In the genomic region with DNA sequence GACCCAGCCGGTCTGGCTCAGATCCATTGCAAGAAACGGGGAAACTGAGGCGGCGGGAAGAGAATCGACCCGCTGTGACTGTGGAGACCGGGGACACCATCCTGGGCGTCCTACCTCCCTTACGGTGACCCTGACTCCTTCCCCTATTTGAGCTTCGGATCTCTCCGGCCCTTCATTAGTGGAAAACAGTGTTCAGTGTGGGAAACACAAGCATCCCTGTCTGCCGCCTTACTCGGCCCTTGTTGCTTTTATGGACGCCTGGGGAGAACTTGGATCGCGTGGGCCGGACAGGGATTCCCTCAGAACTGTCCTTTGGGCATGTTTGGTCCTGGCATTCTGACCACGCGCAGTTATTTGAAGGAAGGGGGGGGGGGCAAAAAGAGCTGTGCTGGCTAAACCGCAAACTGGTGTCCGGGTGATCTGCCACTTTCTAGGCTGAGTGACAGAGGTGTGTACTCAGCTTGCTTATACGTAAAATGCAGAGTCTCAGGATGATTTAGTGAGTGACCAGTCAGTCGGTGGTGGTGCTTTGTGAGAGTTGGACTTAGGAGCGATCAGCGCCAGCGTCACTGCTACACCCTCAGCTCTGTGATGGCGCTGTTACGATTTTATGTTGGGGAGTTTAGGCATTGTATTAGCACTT, we compare ENCODE assay signal across 8 mouse cellular contexts. TPM values are rescaled to one million over a fixed set of nuclear protein-coding genes. Genes with fewer than 3 reads are reported as not detected.
A peak's percentile ranks its signal among the peaks of the same experiment; 100 is the strongest.
DNase-seq lines count a peak whose midpoint lies in the region; ATAC-seq and TF ChIP-seq lines count a peak whose summit lies in the region.

No protein-coding gene starts in this region.

- H3K9me3 ChIP-seq in heart, embryonic 12.5 days (replicated peaks): peaks cover 5% of the 10 kb centered on the region; the same call in 1 of the 2 replicates
- no peaks in the 10 kb centered on the region for H3K9me3 ChIP-seq in MEL (replicated peaks; ENCODE audit: insufficient read depth, low read length)
- no peaks in the 10 kb centered on the region for H3K9me3 ChIP-seq in forebrain, embryonic 14.5 days (replicated peaks; ENCODE audit: control insufficient read depth, low read length)
- H3K9me3 ChIP-seq in limb, embryonic 13.5 days: 0 out of 2 replicates have a peak, but pooled peaks cover 3% of the 10 kb centered on the region
- H3K9me3 ChIP-seq in neural tube, embryonic 15.5 days (replicated peaks): no peaks in the 10 kb centered on the region

- TF ChIP-seq EP300 in MEL (IDR thresholded peaks at IDR 0.05; ENCODE audit: low read depth in 1 of 2, low read length in 2 of 2): no peak

- no peak; the same call in none of the 2 replicates for ATAC-seq in heart, embryonic 12.5 days (ENCODE audit: insufficient number of reproducible peaks, low FRiP score)
- ATAC-seq in forebrain, embryonic 14.5 days: peak; percentile 54; the same call in 1 of the 2 replicates
- ATAC-seq in limb, embryonic 13.5 days (ENCODE audit: low FRiP score, low read depth): peak; percentile 29; the same call in 1 of the 2 replicates
- peak; percentile 51 for ATAC-seq in neural tube, embryonic 15.5 days (ENCODE audit: low FRiP score)

- DNase-seq in heart, postnatal 14 days: no peak
- peak; percentile 54 for DNase-seq in MEL (ENCODE audit: low read depth, low spot score)
- DNase-seq in forebrain, embryonic 14.5 days (ENCODE audit: low spot score): peak; percentile 33
- DNase-seq in ovary, postnatal 10 days (ENCODE audit: low spot score): no peak
- no peak for DNase-seq in layer of hippocampus, postnatal 36 days

- peaks cover 38% of the 10 kb centered on the region for H3K4me1 ChIP-seq in heart, embryonic 12.5 days (replicated peaks)
- H3K4me1 ChIP-seq in MEL (ENCODE audit: control insufficient read depth in 1 of 2, insufficient read depth in 2 of 2, low read length in 2 of 2): peaks cover 7 to 12% of the 10 kb centered on the region in 2 experiments; a peak in 3 of 4 replicates
- H3K4me1 ChIP-seq in forebrain, embryonic 14.5 days (ENCODE audit: control insufficient read depth, insufficient read depth, low read length): peaks cover 4% of the 10 kb centered on the region
- peaks cover 18% of the 10 kb centered on the region; the same call in 1 of the 2 replicates for H3K4me1 ChIP-seq in limb, embryonic 13.5 days
- peaks cover 31% of the 10 kb centered on the region for H3K4me1 ChIP-seq in neural tube, embryonic 15.5 days

- peak overlapping the region; percentile 67 for H3K27ac ChIP-seq in heart, embryonic 12.5 days (ENCODE audit: poor library complexity, severe bottlenecking)
- H3K27ac ChIP-seq in MEL (ENCODE audit: control insufficient read depth, low read depth, low read length): peak overlapping the region; percentile 43
- no peak overlapping the region for H3K27ac ChIP-seq in forebrain, embryonic 14.5 days (ENCODE audit: low read depth, low read length)
- peak overlapping the region; percentile 22; the same call in 1 of the 2 replicates for H3K27ac ChIP-seq in limb, embryonic 13.5 days
- peak overlapping the region; percentile 80 for H3K27ac ChIP-seq in neural tube, embryonic 15.5 days (replicated peaks)

- no peaks in the 10 kb centered on the region for H3K27me3 ChIP-seq in heart, embryonic 12.5 days (replicated peaks)
- H3K27me3 ChIP-seq in MEL (ENCODE audit: control insufficient read depth in 1 of 2, insufficient read depth in 2 of 2, low read length in 2 of 2): no peaks in the 10 kb centered on the region
- H3K27me3 ChIP-seq in forebrain, embryonic 14.5 days (replicated peaks; ENCODE audit: control insufficient read depth, insufficient read depth, low read length): no peaks in the 10 kb centered on the region
- H3K27me3 ChIP-seq in limb, embryonic 13.5 days: no peaks in the 10 kb centered on the region
- H3K27me3 ChIP-seq in neural tube, embryonic 15.5 days (replicated peaks): no peaks in the 10 kb centered on the region

- TF ChIP-seq RAD21 in MEL (IDR thresholded peaks at IDR 0.05; ENCODE audit: low read depth, low read length): no peak

- peak overlapping the region; percentile 84 for H3K9ac ChIP-seq in heart, embryonic 12.5 days
- peak overlapping the region; percentile 73 for H3K9ac ChIP-seq in MEL (ENCODE audit: control insufficient read depth, low read depth, low read length, poor library complexity, severe bottlenecking)
- peak overlapping the region; percentile 83 for H3K9ac ChIP-seq in forebrain, embryonic 14.5 days (ENCODE audit: low read length)
- peak overlapping the region; percentile 91 for H3K9ac ChIP-seq in limb, embryonic 13.5 days
- H3K9ac ChIP-seq in neural tube, embryonic 15.5 days (replicated peaks): peak overlapping the region; percentile 84

- TF ChIP-seq CTCF in MEL (IDR thresholded peaks at IDR 0.05 in 2 of 3, conservative IDR thresholded peaks at IDR 0.05 in 1 of 3; ENCODE audit: control insufficient read depth in 1 of 3, insufficient read depth in 1 of 3, low read depth in 2 of 3, low read length in 3 of 3, poor library complexity in 1 of 3, severe bottlenecking in 1 of 3): no peak

- peaks cover 13% of the 10 kb centered on the region for H3K36me3 ChIP-seq in heart, embryonic 12.5 days
- peaks cover 3 to 20% of the 10 kb centered on the region in 2 experiments for H3K36me3 ChIP-seq in MEL (ENCODE audit: control insufficient read depth in 1 of 2, insufficient read depth in 2 of 2, low read length in 2 of 2)
- peaks cover 6% of the 10 kb centered on the region for H3K36me3 ChIP-seq in forebrain, embryonic 14.5 days (ENCODE audit: control insufficient read depth, insufficient read depth, low read length)
- peaks cover 13% of the 10 kb centered on the region for H3K36me3 ChIP-seq in limb, embryonic 13.5 days
- peaks cover 14% of the 10 kb centered on the region for H3K36me3 ChIP-seq in neural tube, embryonic 15.5 days

- peak in 1 of 2 experiments; percentile 7; a peak in 2 of 4 replicates for TF ChIP-seq POLR2A in MEL (IDR thresholded peaks at IDR 0.05; ENCODE audit: control insufficient read depth in 1 of 2, insufficient read depth in 1 of 2, low read depth in 1 of 2, low read length in 2 of 2, poor library complexity in 1 of 2)

- intact Hi-C loops in heart, postnatal 14 days (cut with DNase I): no loop called here

- peaks cover 17% of the 10 kb centered on the region for H3K79me2 ChIP-seq in MEL (ENCODE audit: control insufficient read depth, insufficient read depth, low read length, poor library complexity)

- peak overlapping the region; percentile 81 for H3K4me2 ChIP-seq in heart, embryonic 12.5 days
- peak overlapping the region; percentile 84 for H3K4me2 ChIP-seq in forebrain, embryonic 14.5 days (ENCODE audit: low read length)
- peak overlapping the region; percentile 87 for H3K4me2 ChIP-seq in limb, embryonic 13.5 days (replicated peaks)
- H3K4me2 ChIP-seq in neural tube, embryonic 15.5 days: peak overlapping the region; percentile 80

- H3K4me3 ChIP-seq in heart, embryonic 12.5 days: peak overlapping the region; percentile 78
- peak overlapping the region; percentile 73 to 81 for H3K4me3 ChIP-seq in MEL (ENCODE audit: control insufficient read depth in 1 of 2, insufficient read depth in 1 of 2, low read depth in 2 of 2, low read length in 2 of 2)
- H3K4me3 ChIP-seq in forebrain, embryonic 14.5 days (ENCODE audit: low read depth, low read length): peak overlapping the region; percentile 75
- H3K4me3 ChIP-seq in limb, embryonic 13.5 days: peak overlapping the region; percentile 91
- peak overlapping the region; percentile 65 for H3K4me3 ChIP-seq in neural tube, embryonic 15.5 days (replicated peaks)

- 1% methylated on average over 28 of the region's 28 CpGs for WGBS in heart, embryonic 12.5 days
- 3% methylated on average over 28 of the region's 28 CpGs for WGBS in forebrain, embryonic 14.5 days
- WGBS in limb, embryonic 13.5 days: 2% methylated on average over 28 of the region's 28 CpGs
- under 1% methylated on average over 28 of the region's 28 CpGs for WGBS in neural tube, embryonic 15.5 days

RNA-seq across cellular contexts. Expression of gene Hmgcl, which starts 0.5 kb away (rescaled TPM):
- 70.4 and 74.5 TPM in 2 replicates for polyA plus RNA-seq in heart, embryonic 12.5 days (2016; fragmentation: Nextera tagmentation; extraction: Ambion mirVana)
- 10 to 100 TPM; 69.8 to 70.4 TPM for total RNA-seq in heart, postnatal 14 days (2021)
- 48.5 and 48.7 TPM in 2 replicates for total RNA-seq in MEL (2012; rRNA removed)
- 10 to 100 TPM in 1 of 2 experiments, not detected in 1; 66.5 TPM for polyA plus RNA-seq in MEL (2012; ENCODE audit: insufficient read depth in 1 of 2, insufficient read length in 2 of 2, low read depth in 1 of 2, low replicate concordance in 2 of 2, missing spikeins in 1 of 2)
- 70.4 and 71.0 TPM in 2 replicates for polyA plus RNA-seq in forebrain, embryonic 14.5 days (2014; fragmentation: Nextera tagmentation; extraction: Ambion mirVana)
- 89.8 and 93.5 TPM in 2 replicates for polyA plus RNA-seq in limb, embryonic 13.5 days (2015; fragmentation: Nextera tagmentation; extraction: Ambion mirVana)
- 68.2 and 68.9 TPM in 2 replicates for polyA plus RNA-seq in neural tube, embryonic 15.5 days (2015; fragmentation: Nextera tagmentation; extraction: Ambion mirVana)
- total RNA-seq in layer of hippocampus, postnatal 36 days (2021): 10 to 100 TPM; 35.5 to 36.4 TPM

RNA-seq across cellular contexts. Expression of gene Gale, which starts 16.7 kb away (rescaled TPM):
- polyA plus RNA-seq in heart, embryonic 12.5 days (2016; fragmentation: Nextera tagmentation; extraction: Ambion mirVana): 27.6 and 28.8 TPM in 2 replicates
- 1 to 10 TPM; 2.1 to 3.1 TPM for total RNA-seq in heart, postnatal 14 days (2021)
- 23.3 and 24.5 TPM in 2 replicates for total RNA-seq in MEL (2012; rRNA removed)
- 10 to 100 TPM in 1 of 2 experiments, not detected in 1; 31.2 TPM for polyA plus RNA-seq in MEL (2012; ENCODE audit: insufficient read depth in 1 of 2, insufficient read length in 2 of 2, low read depth in 1 of 2, low replicate concordance in 2 of 2, missing spikeins in 1 of 2)
- 32.9 and 35.7 TPM in 2 replicates for polyA plus RNA-seq in forebrain, embryonic 14.5 days (2014; fragmentation: Nextera tagmentation; extraction: Ambion mirVana)
- 49.1 and 51.9 TPM in 2 replicates for polyA plus RNA-seq in limb, embryonic 13.5 days (2015; fragmentation: Nextera tagmentation; extraction: Ambion mirVana)
- 47.7 and 53.5 TPM in 2 replicates for polyA plus RNA-seq in neural tube, embryonic 15.5 days (2015; fragmentation: Nextera tagmentation; extraction: Ambion mirVana)
- 10 to 100 TPM; 17.7 to 20.7 TPM for total RNA-seq in layer of hippocampus, postnatal 36 days (2021)

RNA-seq across cellular contexts. Expression of gene Lypla2, which starts 25.6 kb away (rescaled TPM):
- polyA plus RNA-seq in heart, embryonic 12.5 days (2016; fragmentation: Nextera tagmentation; extraction: Ambion mirVana): 73.0 and 77.4 TPM in 2 replicates
- 10 to 100 TPM; 37.5 to 37.8 TPM for total RNA-seq in heart, postnatal 14 days (2021)
- 53.8 and 65.1 TPM in 2 replicates for total RNA-seq in MEL (2012; rRNA removed)
- polyA plus RNA-seq in MEL (2012; ENCODE audit: insufficient read depth in 1 of 2, insufficient read length in 2 of 2, low read depth in 1 of 2, low replicate concordance in 2 of 2, missing spikeins in 1 of 2): 10 to 100 TPM in 1 of 2 experiments, not detected in 1; 95.6 TPM
- 163 and 168 TPM in 2 replicates for polyA plus RNA-seq in forebrain, embryonic 14.5 days (2014; fragmentation: Nextera tagmentation; extraction: Ambion mirVana)
- polyA plus RNA-seq in limb, embryonic 13.5 days (2015; fragmentation: Nextera tagmentation; extraction: Ambion mirVana): 121 and 124 TPM in 2 replicates
- 200 and 211 TPM in 2 replicates for polyA plus RNA-seq in neural tube, embryonic 15.5 days (2015; fragmentation: Nextera tagmentation; extraction: Ambion mirVana)
- total RNA-seq in layer of hippocampus, postnatal 36 days (2021): 100 to 1,000 TPM in 1 of 2 experiments, 10 to 100 TPM in 1; 93.4 to 106 TPM

RNA-seq across cellular contexts. Expression of gene Fuca1, which starts 26.2 kb away (rescaled TPM):
- polyA plus RNA-seq in heart, embryonic 12.5 days (2016; fragmentation: Nextera tagmentation; extraction: Ambion mirVana): 36.4 and 41.7 TPM in 2 replicates
- 10 to 100 TPM; 33.5 to 40.7 TPM for total RNA-seq in heart, postnatal 14 days (2021)
- 26.8 and 33.7 TPM in 2 replicates for total RNA-seq in MEL (2012; rRNA removed)
- polyA plus RNA-seq in MEL (2012; ENCODE audit: insufficient read depth in 1 of 2, insufficient read length in 2 of 2, low read depth in 1 of 2, low replicate concordance in 2 of 2, missing spikeins in 1 of 2): 10 to 100 TPM in 1 of 2 experiments, not detected in 1; 48.6 TPM
- 53.1 and 60.7 TPM in 2 replicates for polyA plus RNA-seq in forebrain, embryonic 14.5 days (2014; fragmentation: Nextera tagmentation; extraction: Ambion mirVana)
- 69.0 and 73.8 TPM in 2 replicates for polyA plus RNA-seq in limb, embryonic 13.5 days (2015; fragmentation: Nextera tagmentation; extraction: Ambion mirVana)
- 68.6 and 71.5 TPM in 2 replicates for polyA plus RNA-seq in neural tube, embryonic 15.5 days (2015; fragmentation: Nextera tagmentation; extraction: Ambion mirVana)
- 10 to 100 TPM; 33.4 to 43.1 TPM for total RNA-seq in layer of hippocampus, postnatal 36 days (2021)

RNA-seq across cellular contexts. Expression of gene Pithd1, which starts 40.3 kb away (rescaled TPM):
- polyA plus RNA-seq in heart, embryonic 12.5 days (2016; fragmentation: Nextera tagmentation; extraction: Ambion mirVana): 47.2 and 49.1 TPM in 2 replicates
- total RNA-seq in heart, postnatal 14 days (2021): 10 to 100 TPM; 17.0 to 19.4 TPM
- total RNA-seq in MEL (2012; rRNA removed): 75.5 and 77.7 TPM in 2 replicates
- polyA plus RNA-seq in MEL (2012; ENCODE audit: insufficient read depth in 1 of 2, insufficient read length in 2 of 2, low read depth in 1 of 2, low replicate concordance in 2 of 2, missing spikeins in 1 of 2): 10 to 100 TPM in 1 of 2 experiments, not detected in 1; 62.8 TPM
- polyA plus RNA-seq in forebrain, embryonic 14.5 days (2014; fragmentation: Nextera tagmentation; extraction: Ambion mirVana): 56.1 and 58.0 TPM in 2 replicates
- 57.0 and 58.7 TPM in 2 replicates for polyA plus RNA-seq in limb, embryonic 13.5 days (2015; fragmentation: Nextera tagmentation; extraction: Ambion mirVana)
- 71.9 and 94.0 TPM in 2 replicates for polyA plus RNA-seq in neural tube, embryonic 15.5 days (2015; fragmentation: Nextera tagmentation; extraction: Ambion mirVana)
- 10 to 100 TPM; 87.4 to 89.4 TPM for total RNA-seq in layer of hippocampus, postnatal 36 days (2021)

Comparison
In these comparisons a context has a peak if more than half of its experiments do, and no peak if none do; other contexts are left out.
1. DNase-seq: peak in MEL (single experiment) and forebrain, embryonic 14.5 days (single experiment); none in heart, postnatal 14 days (0 of 2), ovary, postnatal 10 days (single experiment) and layer of hippocampus, postnatal 36 days (0 of 2).
2. Peak in every context shown above with its lines, with median percentiles within 50 percentile points of each other: H3K4me2 ChIP-seq, H3K4me3 ChIP-seq and H3K9ac ChIP-seq.